Mouse (Mus musculus): ENCODE results near the gene Dnajc2. TPM values are rescaled to one million over a fixed set of nuclear protein-coding genes. Genes with fewer than 3 reads are reported as not detected.

The Dnajc2 gene
- total and polyA plus RNA-seq, 3 experiments: 83.4 to 150 (median 140) TPM

- 0 out of 2 replicates have a peak, but pooled peaks cover 3% of the 10 kb centered on the region for H3K4me1 ChIP-seq (ENCODE audit: insufficient read depth, low read depth, low read length)
- no peak for DNase-seq (ENCODE audit: low spot score)
- ATAC-seq (ENCODE audit: extremely low read depth, insufficient number of reproducible peaks, low FRiP score, poor library complexity, severe bottlenecking): no peak
- TF ChIP-seq CTCF (IDR thresholded peaks at IDR 0.05; ENCODE audit: low read depth, low read length): no peak
- no peak for TF ChIP-seq TAL1 (conservative IDR thresholded peaks at IDR 0.05; ENCODE audit: low read depth, low read length)
- TF ChIP-seq POLR2AphosphoS5 (IDR thresholded peaks at IDR 0.05; ENCODE audit: insufficient replicate concordance, low read depth, low read length): no peak
- TF ChIP-seq GATA2 (IDR thresholded peaks at IDR 0.05; ENCODE audit: borderline replicate concordance, low read depth, low read length): no peak
- TF ChIP-seq GATA1 (IDR thresholded peaks at IDR 0.05; ENCODE audit: borderline replicate concordance, low read length): no peak
- H3K4me3 ChIP-seq (ENCODE audit: low read depth, low read length): no peak overlapping the region
- no peaks in the 10 kb centered on the region for H3K27me3 ChIP-seq (ENCODE audit: insufficient read depth, low read length)
- H3K9me3 ChIP-seq (replicated peaks): no peaks in the 10 kb centered on the region
- H3K36me3 ChIP-seq (replicated peaks): peaks cover 76% of the 10 kb centered on the region
Measured at GRCm38 (mm10) chr5:21769841-21770240, 15.2 kb downstream of the Dnajc2 start.

GRCm38 (mm10) chr5:21768506-21768905, 16.5 kb downstream of the Dnajc2 start:
- Histone ChIP-seq H3K27me3 (ENCODE audit: insufficient read depth, low read length) (no peaks in the 10 kb centered on the region), H3K36me3 (replicated peaks) (peaks cover 76% of the 10 kb centered on the region), H3K4me3 (ENCODE audit: low read depth, low read length) (no peak overlapping the region), H3K4me1 (ENCODE audit: insufficient read depth, low read depth, low read length) (0 out of 2 replicates have a peak, but pooled peaks cover 3% of the 10 kb centered on the region), H3K9me3 (replicated peaks) (no peaks in the 10 kb centered on the region)
- ATAC-seq (ENCODE audit: extremely low read depth, insufficient number of reproducible peaks, low FRiP score, poor library complexity, severe bottlenecking) (no peak), DNase-seq (ENCODE audit: low spot score) (no peak)
- TF ChIP-seq GATA1 (IDR thresholded peaks at IDR 0.05; ENCODE audit: borderline replicate concordance, low read length) (no peak), CTCF (IDR thresholded peaks at IDR 0.05; ENCODE audit: low read depth, low read length) (no peak), GATA2 (IDR thresholded peaks at IDR 0.05; ENCODE audit: borderline replicate concordance, low read depth, low read length) (no peak), TAL1 (conservative IDR thresholded peaks at IDR 0.05; ENCODE audit: low read depth, low read length) (no peak)

- Histone ChIP-seq H3K9me3 (replicated peaks) (no peaks in the 10 kb centered on the region), H3K27me3 (ENCODE audit: insufficient read depth, low read length) (no peaks in the 10 kb centered on the region), H3K36me3 (replicated peaks) (peaks cover 84% of the 10 kb centered on the region), H3K4me1 (ENCODE audit: insufficient read depth, low read depth, low read length) (no peaks in the 10 kb centered on the region), H3K4me3 (ENCODE audit: low read depth, low read length) (no peak overlapping the region)
- TF ChIP-seq TAL1 (conservative IDR thresholded peaks at IDR 0.05; ENCODE audit: low read depth, low read length): no peak
- ATAC-seq (ENCODE audit: extremely low read depth, insufficient number of reproducible peaks, low FRiP score, poor library complexity, severe bottlenecking) (no peak), DNase-seq (ENCODE audit: low spot score) (no peak)
Measured at GRCm38 (mm10) chr5:21745966-21746365, 39.1 kb downstream of the Dnajc2 start.

GRCm38 (mm10) chr5:21744651-21745050, 40.4 kb downstream of the Dnajc2 start:
- H3K36me3 ChIP-seq (replicated peaks): peaks cover 94% of the 10 kb centered on the region
- no peaks in the 10 kb centered on the region for H3K9me3 ChIP-seq (replicated peaks)
- no peaks in the 10 kb centered on the region for H3K27me3 ChIP-seq (ENCODE audit: insufficient read depth, low read length)
- H3K4me3 ChIP-seq (ENCODE audit: low read depth, low read length): no peak overlapping the region
- no peak for TF ChIP-seq GATA1 (IDR thresholded peaks at IDR 0.05; ENCODE audit: borderline replicate concordance, low read length)
- TF ChIP-seq GATA2 (IDR thresholded peaks at IDR 0.05; ENCODE audit: borderline replicate concordance, low read depth, low read length): no peak
- no peak for TF ChIP-seq CTCF (IDR thresholded peaks at IDR 0.05; ENCODE audit: low read depth, low read length)
- TF ChIP-seq POLR2AphosphoS5 (IDR thresholded peaks at IDR 0.05; ENCODE audit: insufficient replicate concordance, low read depth, low read length): no peak
- no peak for TF ChIP-seq TAL1 (conservative IDR thresholded peaks at IDR 0.05; ENCODE audit: low read depth, low read length)
- DNase-seq (ENCODE audit: low spot score) (no peak), ATAC-seq (ENCODE audit: extremely low read depth, insufficient number of reproducible peaks, low FRiP score, poor library complexity, severe bottlenecking) (no peak)
- H3K4me1 ChIP-seq (ENCODE audit: insufficient read depth, low read depth, low read length): no peaks in the 10 kb centered on the region

- peaks cover 97% of the 10 kb centered on the region for H3K36me3 ChIP-seq (replicated peaks)
- TF ChIP-seq GATA2 (IDR thresholded peaks at IDR 0.05; ENCODE audit: borderline replicate concordance, low read depth, low read length) (no peak), TAL1 (conservative IDR thresholded peaks at IDR 0.05; ENCODE audit: low read depth, low read length) (no peak), POLR2AphosphoS5 (IDR thresholded peaks at IDR 0.05; ENCODE audit: insufficient replicate concordance, low read depth, low read length) (no peak), CTCF (IDR thresholded peaks at IDR 0.05; ENCODE audit: low read depth, low read length) (no peak), GATA1 (IDR thresholded peaks at IDR 0.05; ENCODE audit: borderline replicate concordance, low read length) (no peak)
- DNase-seq (ENCODE audit: low spot score): no peak
- no peak overlapping the region for H3K4me3 ChIP-seq (ENCODE audit: low read depth, low read length)
- no peak for ATAC-seq (ENCODE audit: extremely low read depth, insufficient number of reproducible peaks, low FRiP score, poor library complexity, severe bottlenecking)
- no peaks in the 10 kb centered on the region for H3K27me3 ChIP-seq (ENCODE audit: insufficient read depth, low read length)
- H3K9me3 ChIP-seq (replicated peaks): no peaks in the 10 kb centered on the region
- peaks cover 2% of the 10 kb centered on the region; the same call in 1 of the 2 replicates for H3K4me1 ChIP-seq (ENCODE audit: insufficient read depth, low read depth, low read length)
Measured at GRCm38 (mm10) chr5:21743606-21744005, 41.4 kb downstream of the Dnajc2 start.

- peaks cover 64% of the 10 kb centered on the region for H3K36me3 ChIP-seq (replicated peaks)
- peaks cover 20% of the 10 kb centered on the region for H3K4me1 ChIP-seq (ENCODE audit: insufficient read depth, low read depth, low read length)
- ATAC-seq (ENCODE audit: extremely low read depth, insufficient number of reproducible peaks, low FRiP score, poor library complexity, severe bottlenecking): no peak
Measured at GRCm38 (mm10) chr5:21739881-21740280, 45.2 kb downstream of the Dnajc2 start.

GRCm38 (mm10) chr5:21739120-21739519, 45.9 kb downstream of the Dnajc2 start:
- peaks cover 20% of the 10 kb centered on the region for H3K4me1 ChIP-seq (ENCODE audit: insufficient read depth, low read depth, low read length)
- DNase-seq (ENCODE audit: low spot score): no peak
- no peaks in the 10 kb centered on the region for H3K9me3 ChIP-seq (replicated peaks)
- peaks cover 56% of the 10 kb centered on the region for H3K36me3 ChIP-seq (replicated peaks)
- H3K27me3 ChIP-seq (ENCODE audit: insufficient read depth, low read length): no peaks in the 10 kb centered on the region
- TF ChIP-seq GATA2 (IDR thresholded peaks at IDR 0.05; ENCODE audit: borderline replicate concordance, low read depth, low read length) (no peak), GATA1 (IDR thresholded peaks at IDR 0.05; ENCODE audit: borderline replicate concordance, low read length) (no peak), POLR2AphosphoS5 (IDR thresholded peaks at IDR 0.05; ENCODE audit: insufficient replicate concordance, low read depth, low read length) (no peak), TAL1 (conservative IDR thresholded peaks at IDR 0.05; ENCODE audit: low read depth, low read length) (no peak), CTCF (IDR thresholded peaks at IDR 0.05; ENCODE audit: low read depth, low read length) (no peak)
- H3K4me3 ChIP-seq (ENCODE audit: low read depth, low read length): no peak overlapping the region
- ATAC-seq (ENCODE audit: extremely low read depth, insufficient number of reproducible peaks, low FRiP score, poor library complexity, severe bottlenecking): no peak

More at GRCm38 (mm10) chr5:21739881-21740280, 45.2 kb downstream of the Dnajc2 start:
- no peaks in the 10 kb centered on the region for H3K27me3 ChIP-seq (ENCODE audit: insufficient read depth, low read length)
- DNase-seq (ENCODE audit: low spot score): no peak
- no peak overlapping the region for H3K4me3 ChIP-seq (ENCODE audit: low read depth, low read length)
- no peaks in the 10 kb centered on the region for H3K9me3 ChIP-seq (replicated peaks)
- TF ChIP-seq GATA1 (IDR thresholded peaks at IDR 0.05; ENCODE audit: borderline replicate concordance, low read length) (no peak), GATA2 (IDR thresholded peaks at IDR 0.05; ENCODE audit: borderline replicate concordance, low read depth, low read length) (no peak), POLR2AphosphoS5 (IDR thresholded peaks at IDR 0.05; ENCODE audit: insufficient replicate concordance, low read depth, low read length) (no peak), TAL1 (conservative IDR thresholded peaks at IDR 0.05; ENCODE audit: low read depth, low read length) (no peak), CTCF (IDR thresholded peaks at IDR 0.05; ENCODE audit: low read depth, low read length) (no peak)
